Comparison of ENCODE assay signal across 9 mouse cellular contexts in the genomic region with DNA sequence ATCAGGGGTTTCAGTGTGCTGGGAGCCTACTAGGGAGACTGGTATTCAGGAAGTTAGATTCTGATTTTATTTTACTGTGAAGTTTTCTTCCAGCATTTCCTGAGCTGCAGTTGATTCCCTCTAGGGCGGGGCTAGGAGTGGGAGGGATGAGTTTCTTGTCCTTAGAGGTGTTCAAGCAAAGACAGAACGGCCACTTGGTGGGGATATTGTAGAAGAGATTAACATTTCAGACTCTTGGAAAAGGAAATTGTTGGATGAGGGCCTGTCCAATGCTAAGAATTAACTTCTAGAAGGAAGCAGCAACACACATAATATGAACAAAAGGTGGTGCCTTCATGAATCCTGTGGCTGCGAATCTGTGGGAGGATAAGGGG.
DNase-seq lines count a peak whose midpoint lies in the region; ATAC-seq and TF ChIP-seq lines count a peak whose summit lies in the region.
"Had no signal": no experiment of that assay in that cellular context is flagged by ENCODE, and none has a peak within 500 bp of the region (broad histone marks: within the 10 kb centered on the region; RNA-seq: fewer than 3 reads in every experiment).

No protein-coding gene starts in this region.

- H3K9ac ChIP-seq in forebrain, postnatal 0 days: no peak overlapping the region
- no peak overlapping the region for H3K9ac ChIP-seq in midbrain, embryonic 15.5 days
- H3K9ac ChIP-seq: liver, embryonic 14.5 days had no signal

- peak; percentile 24 for DNase-seq in layer of hippocampus, adult 11-12 months (ENCODE audit: low spot score)
- no peak for DNase-seq in layer of hippocampus, adult 9-11 months
- peak; percentile 11 for DNase-seq in embryo, embryonic 11.5 days (ENCODE audit: low read depth, low spot score)
- peak; percentile 79 for DNase-seq in forebrain, postnatal 0 days
- DNase-seq in testis, postnatal 14 days (ENCODE audit: low spot score): no peak
- no peak for DNase-seq in right cerebral cortex, postnatal 36 days (ENCODE audit: low spot score in 2 of 2)
- DNase-seq: cerebellum, adult 8-10 months had no signal

- peak; percentile 32; the same call in 1 of the 2 replicates for ATAC-seq in forebrain, postnatal 0 days
- peak; percentile 37 for ATAC-seq in midbrain, embryonic 15.5 days (replicated peaks)

- no peak overlapping the region for H3K4me2 ChIP-seq in forebrain, postnatal 0 days (ENCODE audit: low read depth)
- peak overlapping the region; percentile 24; the same call in 1 of the 2 replicates for H3K4me2 ChIP-seq in midbrain, embryonic 15.5 days

- no peaks in the 10 kb centered on the region for H3K27me3 ChIP-seq in forebrain, postnatal 0 days (ENCODE audit: insufficient read depth, low read length)
- 0 out of 2 replicates have a peak, but pooled peaks cover 11% of the 10 kb centered on the region for H3K27me3 ChIP-seq in midbrain, embryonic 15.5 days (replicated peaks)

- H3K9me3 ChIP-seq in forebrain, postnatal 0 days (ENCODE audit: low read length): no peaks in the 10 kb centered on the region
- H3K9me3 ChIP-seq in midbrain, embryonic 15.5 days: no peaks in the 10 kb centered on the region

- TF ChIP-seq CTCF in forebrain, postnatal 0 days (IDR thresholded peaks at IDR 0.05; ENCODE audit: low read depth): peak; percentile 55

- H3K4me3 ChIP-seq in forebrain, postnatal 0 days (ENCODE audit: low read depth, low read length): no peak overlapping the region
- no peak overlapping the region for H3K4me3 ChIP-seq in midbrain, embryonic 15.5 days

- 16% methylated on average over 3 of the region's 3 CpGs for WGBS in forebrain, postnatal 0 days
- WGBS in midbrain, embryonic 15.5 days: 7% methylated on average over 3 of the region's 3 CpGs

- H3K27ac ChIP-seq in forebrain, postnatal 0 days (ENCODE audit: low read depth, low read length): 0 out of 2 replicates have a peak overlapping the region, but pooled peaks have one; percentile 59
- H3K27ac ChIP-seq in midbrain, embryonic 15.5 days: peak overlapping the region; percentile 73
- H3K27ac ChIP-seq: liver, embryonic 14.5 days had no signal

- H3K4me1 ChIP-seq in forebrain, postnatal 0 days (ENCODE audit: insufficient read depth): peaks cover 21% of the 10 kb centered on the region
- peaks cover 34% of the 10 kb centered on the region for H3K4me1 ChIP-seq in midbrain, embryonic 15.5 days

- no peaks in the 10 kb centered on the region for H3K36me3 ChIP-seq in forebrain, postnatal 0 days (ENCODE audit: insufficient read depth)
- no peaks in the 10 kb centered on the region for H3K36me3 ChIP-seq in midbrain, embryonic 15.5 days (replicated peaks)

Comparison
In these comparisons a context has a peak if more than half of its experiments do, and no peak if none do; other contexts are left out.
1. DNase-seq: peak in layer of hippocampus, adult 11-12 months (single experiment), embryo, embryonic 11.5 days (single experiment) and forebrain, postnatal 0 days (single experiment); none in layer of hippocampus, adult 9-11 months (single experiment), testis, postnatal 14 days (single experiment) and right cerebral cortex, postnatal 36 days (0 of 2).